Mouse (Mus musculus): ENCODE results near the gene Ndc1.

Ndc1 gene

GRCm38 (mm10) chr4:107440306-107440705 is 72.7 kb downstream of the Ndc1 start:
- DNase-seq (ENCODE audit: extremely low spot score, low read depth, low spot score): no peak

- no peak for DNase-seq (ENCODE audit: extremely low spot score, low read depth, low spot score)
These were observed 74.7 kb downstream of the Ndc1 start for GRCm38 (mm10) chr4:107442288-107442687.

GRCm38 (mm10) chr4:107442891-107443483 is 75.4 kb downstream of the Ndc1 start:
- DNase-seq (ENCODE audit: extremely low spot score, low read depth, low spot score): peak; percentile 69

GRCm38 (mm10) chr4:107443621-107444020 is 76.0 kb downstream of the Ndc1 start:
- DNase-seq (ENCODE audit: extremely low spot score, low read depth, low spot score): no peak

- no peak for DNase-seq (ENCODE audit: extremely low spot score, low read depth, low spot score)
These were observed 80.9 kb downstream of the Ndc1 start for GRCm38 (mm10) chr4:107448481-107448880.

- no peak for DNase-seq (ENCODE audit: extremely low spot score, low read depth, low spot score)
These were observed 81.9 kb downstream of the Ndc1 start for GRCm38 (mm10) chr4:107449519-107449918.

GRCm38 (mm10) chr4:107452266-107453015 is 84.9 kb downstream of the Ndc1 start:
- no peak for DNase-seq (ENCODE audit: extremely low spot score, low read depth, low spot score)

GRCm38 (mm10) chr4:107453141-107453984 is 85.8 kb downstream of the Ndc1 start:
- DNase-seq (ENCODE audit: extremely low spot score, low read depth, low spot score): peak; percentile 79

GRCm38 (mm10) chr4:107457602-107458001 is 90.0 kb downstream of the Ndc1 start:
- no peak for DNase-seq (ENCODE audit: extremely low spot score, low read depth, low spot score)

GRCm38 (mm10) chr4:107458907-107459306 is 91.3 kb downstream of the Ndc1 start:
- DNase-seq (ENCODE audit: extremely low spot score, low read depth, low spot score): no peak

- no peak for DNase-seq (ENCODE audit: extremely low spot score, low read depth, low spot score)
These were observed 91.9 kb downstream of the Ndc1 start for GRCm38 (mm10) chr4:107459461-107459860.

GRCm38 (mm10) chr4:107460468-107460867 is 92.9 kb downstream of the Ndc1 start:
- peak; percentile 97 for DNase-seq (ENCODE audit: extremely low spot score, low read depth, low spot score)

All from hindlimb bud, embryonic 11.5 days (tissue).